Mouse (Mus musculus) hindbrain, embryonic 10.5 days (tissue): ENCODE data around the gene Mif4gd. TPM values are rescaled to one million over a fixed set of nuclear protein-coding genes. Genes with fewer than 3 reads are reported as not detected.

Experiments used
- DNase-seq: peaks from one replicate; pipeline ENCODE4 v3.0.0-alpha.2; 2017; ENCODE audit warnings: low spot score
- H3K27ac ChIP-seq: fragments of 300-500 bp; sonication (generic); 2 replicates; pipeline ENCODE4 v1.5.1; 2016; ENCODE audit warnings: mild to moderate bottlenecking, moderate library complexity
- H3K27me3 ChIP-seq: fragments of 300-500 bp; sonication (generic); 2 replicates; pipeline ENCODE4 v1.6.1; 2016; ENCODE audit warnings: mild to moderate bottlenecking; ENCODE audit not compliant: poor library complexity, insufficient read depth, severe bottlenecking
- H3K36me3 ChIP-seq: fragments of 300-500 bp; sonication (generic); 2 replicates; pipeline ENCODE4 v1.6.1; 2016; ENCODE audit warnings: mild to moderate bottlenecking, moderate library complexity
- H3K4me1 ChIP-seq: fragments of 300-500 bp; sonication (generic); replicated peaks from 2 replicates; pipeline ENCODE4 v1.6.1; 2016; ENCODE audit warnings: mild to moderate bottlenecking
- H3K4me3 ChIP-seq: fragments of 300-500 bp; sonication (generic); 2 replicates; pipeline ENCODE4 v1.5.1; 2016; ENCODE audit warnings: mild to moderate bottlenecking, moderate library complexity
- H3K9me3 ChIP-seq: fragments of 300-500 bp; sonication (generic); 2 replicates; pipeline ENCODE4 v1.6.1; 2016; ENCODE audit warnings: mild to moderate bottlenecking, moderate library complexity
- WGBS: fragments of 180-500 bp; shearing (Covaris S2); methylation state at CpG from one replicate; pipeline ENCODE4 v1.1.7; 2016; 5-methylcytosine and 5-hydroxymethylcytosine counted together
- polyA plus RNA-seq: library from polyadenylated mRNA; unstranded; fragments of >200 nt; fragmentation: Nextera tagmentation; extraction: Ambion mirVana; gene quantifications from 2 replicates; pipeline ENCODE4 v1.2.1, GENCODE M21; 2016

Mif4gd gene
- polyA plus RNA-seq, 1 experiment from 2014 or later = 16.3 TPM

GRCm38 (mm10) chr11:115603476-115604303, 9.1 kb downstream of the Mif4gd start, which contains the start of the genes Mrps7 and Gga3:
TSS of gene Mrps7 (plus strand) at chr11:115603925.
TSS of gene Gga3 (minus strand) at chr11:115604051.
- under 1% methylated on average over 93 of the region's 93 CpGs for WGBS
- H3K4me3 ChIP-seq = peak within 1 kb of the TSS; percentile 80
- no peaks in the 10 kb centered on the region for H3K27me3 ChIP-seq
- H3K36me3 ChIP-seq = peaks cover 69% of the 10 kb centered on the region
- peaks cover 40% of the 10 kb centered on the region for H3K4me1 ChIP-seq
- DNase-seq = peak; percentile 89
- H3K27ac ChIP-seq = peak within 1 kb of the TSS; percentile 99
- H3K9me3 ChIP-seq = no peaks in the 10 kb centered on the region

DNA sequence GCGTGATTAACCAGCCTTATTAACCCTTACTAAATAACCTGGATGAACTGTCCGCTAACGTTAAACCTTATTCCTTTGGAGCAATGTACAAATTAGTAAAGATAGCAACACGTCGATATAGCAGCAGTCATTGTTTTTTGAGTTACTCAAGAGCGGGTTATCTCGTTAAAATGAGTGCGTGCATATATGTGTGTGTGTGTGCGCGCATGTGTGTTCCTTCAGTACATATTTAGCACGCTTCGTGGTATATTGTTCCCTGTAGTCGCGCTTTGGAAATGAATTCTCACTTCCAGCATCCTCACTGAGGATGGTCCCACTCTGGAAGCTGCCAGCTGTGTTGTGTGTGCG, 9.7 kb downstream of the Mif4gd start:
- peak overlapping the region; percentile 99 for H3K27ac ChIP-seq
- H3K27me3 ChIP-seq = no peaks in the 10 kb centered on the region
- no peaks in the 10 kb centered on the region for H3K9me3 ChIP-seq
- H3K4me3 ChIP-seq = peak overlapping the region; percentile 80
- DNase-seq = no peak
- peaks cover 40% of the 10 kb centered on the region for H3K4me1 ChIP-seq
- peaks cover 68% of the 10 kb centered on the region for H3K36me3 ChIP-seq
- WGBS = 8% methylated on average over 15 of the region's 15 CpGs

DNA sequence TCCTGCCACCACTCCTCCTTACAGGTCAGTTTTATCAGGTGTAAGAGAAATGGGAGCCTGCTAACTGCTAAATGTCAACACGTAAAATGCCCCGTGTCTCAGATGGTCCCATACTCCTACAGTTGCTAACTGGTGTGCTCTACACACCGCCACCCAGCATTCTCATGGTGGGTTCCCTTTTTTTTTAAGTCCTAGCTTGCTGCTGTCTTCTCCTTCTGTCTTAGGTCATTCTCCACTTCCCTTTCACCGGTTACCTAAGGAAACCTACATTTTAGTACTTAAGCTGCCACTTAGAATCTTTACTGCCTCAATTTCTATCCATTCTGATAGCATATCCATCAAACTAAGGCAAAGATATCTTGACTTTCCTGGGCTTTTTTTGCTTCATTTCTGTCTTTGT, 11.6 kb downstream of the Mif4gd start:
- 98% methylated on average over 4 of the region's 4 CpGs for WGBS
- Histone ChIP-seq H3K9me3 (no peaks in the 10 kb centered on the region), H3K4me1 (peaks cover 40% of the 10 kb centered on the region), H3K36me3 (peaks cover 68% of the 10 kb centered on the region), H3K27ac (no peak overlapping the region), H3K27me3 (no peaks in the 10 kb centered on the region), H3K4me3 (no peak overlapping the region)
- no peak for DNase-seq

GRCm38 (mm10) chr11:115600743-115601142, 12.0 kb downstream of the Mif4gd start:
- peaks cover 38% of the 10 kb centered on the region for H3K4me1 ChIP-seq
- no peak for DNase-seq
- peaks cover 68% of the 10 kb centered on the region for H3K36me3 ChIP-seq
- no peak overlapping the region for H3K4me3 ChIP-seq
- H3K9me3 ChIP-seq = no peaks in the 10 kb centered on the region
- 99% methylated on average over 15 of the region's 15 CpGs for WGBS
- H3K27me3 ChIP-seq = no peaks in the 10 kb centered on the region
- H3K27ac ChIP-seq = no peak overlapping the region

GRCm38 (mm10) chr11:115599722-115600121, 13.0 kb downstream of the Mif4gd start:
- Histone ChIP-seq H3K4me1 (peaks cover 27% of the 10 kb centered on the region), H3K27ac (no peak overlapping the region), H3K4me3 (no peak overlapping the region), H3K36me3 (peaks cover 71% of the 10 kb centered on the region), H3K9me3 (no peaks in the 10 kb centered on the region), H3K27me3 (no peaks in the 10 kb centered on the region)
- no peak for DNase-seq
- WGBS = 94% methylated on average over 7 of the region's 7 CpGs

GRCm38 (mm10) chr11:115598309-115598708, 14.5 kb downstream of the Mif4gd start:
- DNase-seq = no peak
- peaks cover 85% of the 10 kb centered on the region for H3K36me3 ChIP-seq
- 96% methylated on average over 4 of the region's 4 CpGs for WGBS
- no peak overlapping the region for H3K27ac ChIP-seq
- H3K4me1 ChIP-seq = peaks cover 18% of the 10 kb centered on the region
- H3K9me3 ChIP-seq = no peaks in the 10 kb centered on the region
- no peaks in the 10 kb centered on the region for H3K27me3 ChIP-seq
- no peak overlapping the region for H3K4me3 ChIP-seq

GRCm38 (mm10) chr11:115595209-115595608, 17.6 kb downstream of the Mif4gd start:
- Histone ChIP-seq H3K4me1 (no peaks in the 10 kb centered on the region), H3K9me3 (no peaks in the 10 kb centered on the region), H3K27me3 (no peaks in the 10 kb centered on the region), H3K4me3 (no peak overlapping the region), H3K27ac (no peak overlapping the region), H3K36me3 (peaks cover 96% of the 10 kb centered on the region)
- DNase-seq = no peak
- 96% methylated on average over 3 of the region's 3 CpGs for WGBS

- Histone ChIP-seq H3K27ac (no peak overlapping the region), H3K4me3 (no peak overlapping the region), H3K27me3 (no peaks in the 10 kb centered on the region), H3K4me1 (no peaks in the 10 kb centered on the region; the same call in 1 of the 2 replicates), H3K36me3 (peaks cover 97% of the 10 kb centered on the region), H3K9me3 (no peaks in the 10 kb centered on the region)
- DNase-seq = no peak
- 86% methylated on average over 2 of the region's 2 CpGs for WGBS
These were observed 22.2 kb downstream of the Mif4gd start for GRCm38 (mm10) chr11:115590526-115591075.

DNA sequence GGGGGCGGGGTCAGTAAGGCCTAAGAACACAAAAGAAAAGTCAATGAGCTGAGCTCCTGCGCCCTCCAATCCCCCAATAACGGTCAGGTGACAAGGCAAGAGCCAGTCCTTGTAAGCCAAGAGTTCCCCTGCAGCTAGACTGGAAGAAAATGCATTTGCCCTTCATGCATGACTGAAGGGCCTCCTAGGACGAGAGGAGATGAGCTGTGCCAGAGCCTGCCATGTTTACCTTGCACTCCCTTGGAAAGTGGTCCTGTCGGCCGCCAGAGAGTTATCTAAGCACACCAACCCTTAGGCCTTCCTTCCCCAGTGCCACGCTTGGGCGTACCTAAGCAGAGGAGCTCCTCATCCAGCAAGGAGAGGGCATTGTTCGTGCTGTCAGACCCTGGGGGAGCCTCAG, 24.8 kb downstream of the Mif4gd start:
- DNase-seq = no peak
- H3K27me3 ChIP-seq = no peaks in the 10 kb centered on the region
- no peak overlapping the region for H3K4me3 ChIP-seq
- no peaks in the 10 kb centered on the region for H3K9me3 ChIP-seq
- WGBS = 80% methylated on average over 9 of the region's 9 CpGs
- no peak overlapping the region for H3K27ac ChIP-seq
- H3K36me3 ChIP-seq = peaks cover 97% of the 10 kb centered on the region
- H3K4me1 ChIP-seq = no peaks in the 10 kb centered on the region; the same call in 1 of the 2 replicates

DNA sequence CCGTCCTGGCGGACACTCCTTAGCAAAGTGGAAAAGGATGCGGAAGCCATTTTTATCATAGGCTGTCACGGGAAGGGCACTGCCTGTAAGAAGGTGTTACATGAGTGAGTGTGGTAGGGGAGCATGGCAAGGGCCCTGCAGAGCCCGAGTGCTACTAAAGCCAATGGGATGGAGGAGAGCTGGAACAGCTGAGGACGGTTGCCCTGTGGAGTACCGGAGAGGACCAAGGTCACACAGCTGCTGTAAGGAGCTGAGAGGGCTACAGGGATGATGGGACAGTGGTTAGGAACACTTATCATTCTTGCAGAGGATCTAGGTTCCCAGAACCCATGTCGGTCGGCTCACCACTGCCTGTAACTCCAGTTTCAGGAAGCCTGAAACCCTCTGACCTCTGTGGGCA, 26.4 kb downstream of the Mif4gd start:
- peaks cover 97% of the 10 kb centered on the region for H3K36me3 ChIP-seq
- no peak overlapping the region for H3K27ac ChIP-seq
- no peak overlapping the region for H3K4me3 ChIP-seq
- 92% methylated on average over 9 of the region's 9 CpGs for WGBS
- no peaks in the 10 kb centered on the region; the same call in 1 of the 2 replicates for H3K4me1 ChIP-seq
- H3K27me3 ChIP-seq = no peaks in the 10 kb centered on the region
- H3K9me3 ChIP-seq = no peaks in the 10 kb centered on the region
- no peak for DNase-seq

GRCm38 (mm10) chr11:115585573-115586100, 27.1 kb downstream of the Mif4gd start:
- no peaks in the 10 kb centered on the region; the same call in 1 of the 2 replicates for H3K4me1 ChIP-seq
- H3K9me3 ChIP-seq = no peaks in the 10 kb centered on the region
- H3K27ac ChIP-seq = no peak overlapping the region
- no peaks in the 10 kb centered on the region for H3K27me3 ChIP-seq
- DNase-seq = no peak
- 89% methylated on average over 7 of the region's 7 CpGs for WGBS
- no peak overlapping the region for H3K4me3 ChIP-seq
- H3K36me3 ChIP-seq = peaks cover 97% of the 10 kb centered on the region

DNA sequence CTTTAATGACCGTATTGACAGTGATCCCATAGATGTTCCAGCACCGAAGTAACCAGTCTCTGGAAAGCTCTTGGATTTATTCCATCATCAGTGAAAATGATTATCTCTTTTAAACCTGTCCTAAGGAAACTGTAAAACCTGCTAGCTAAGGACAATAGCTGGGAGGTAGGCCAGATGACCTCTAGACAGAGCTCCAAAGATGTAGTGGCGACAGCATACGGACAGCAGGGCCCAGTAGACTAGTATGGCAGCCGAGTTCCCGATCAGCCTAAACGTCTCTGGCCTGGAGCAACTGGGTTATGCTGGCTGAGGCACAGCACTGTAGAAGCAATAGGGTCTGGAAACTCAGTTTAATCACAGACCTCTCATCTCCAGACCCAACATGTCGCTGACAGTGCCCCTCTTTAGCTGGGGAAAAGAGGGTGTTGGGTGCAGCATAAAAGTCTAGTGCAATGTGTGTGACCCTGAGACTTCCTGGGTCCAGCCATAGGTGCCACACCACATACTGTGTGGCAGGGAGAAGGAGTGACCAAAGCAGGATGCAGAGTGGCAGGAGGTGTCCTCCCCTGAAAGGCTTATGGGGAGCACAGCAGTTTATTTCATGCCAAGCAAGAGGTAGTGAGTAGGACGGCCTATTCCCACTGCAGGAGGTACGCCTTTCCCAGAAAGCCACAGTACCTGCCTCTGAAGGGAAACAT, 28.2 kb downstream of the Mif4gd start:
- Histone ChIP-seq H3K27me3 (no peaks in the 10 kb centered on the region), H3K27ac (no peak overlapping the region), H3K36me3 (peaks cover 97% of the 10 kb centered on the region), H3K4me1 (no peaks in the 10 kb centered on the region; the same call in 1 of the 2 replicates), H3K4me3 (no peak overlapping the region), H3K9me3 (no peaks in the 10 kb centered on the region)
- no peak for DNase-seq
- 90% methylated on average over 10 of the region's 10 CpGs for WGBS
